Mouse (Mus musculus) right cerebral cortex, postnatal 10 days (tissue): ENCODE measurements around the gene Fgfr2.

Source experiments
- DNase-seq, 2 experiments: peaks; one replicate each; pipeline ENCODE4 v3.0.0; 2021; ENCODE audit warnings: low spot score in 2 of 2

Fgfr2 gene

DNA sequence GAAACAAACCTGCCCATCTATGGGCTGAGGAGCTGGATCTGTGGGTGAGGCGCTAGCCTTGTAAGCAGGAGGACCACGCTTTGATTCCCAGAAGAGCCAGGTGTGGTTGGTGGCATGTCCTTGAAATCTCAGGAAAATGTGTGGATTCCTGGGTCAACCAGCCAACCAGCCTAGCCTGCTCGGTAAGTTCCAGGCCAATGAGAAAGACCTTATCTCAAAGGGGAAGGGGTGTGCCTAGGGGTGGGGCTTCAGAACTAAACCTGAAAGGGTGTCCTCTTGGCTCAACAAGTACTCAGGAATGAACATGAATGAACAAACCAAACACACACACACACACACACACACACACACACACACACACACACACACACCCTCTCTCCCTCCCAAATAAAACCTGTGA is 81.4 kb downstream of the Fgfr2 start:
- no peak for DNase-seq

DNA sequence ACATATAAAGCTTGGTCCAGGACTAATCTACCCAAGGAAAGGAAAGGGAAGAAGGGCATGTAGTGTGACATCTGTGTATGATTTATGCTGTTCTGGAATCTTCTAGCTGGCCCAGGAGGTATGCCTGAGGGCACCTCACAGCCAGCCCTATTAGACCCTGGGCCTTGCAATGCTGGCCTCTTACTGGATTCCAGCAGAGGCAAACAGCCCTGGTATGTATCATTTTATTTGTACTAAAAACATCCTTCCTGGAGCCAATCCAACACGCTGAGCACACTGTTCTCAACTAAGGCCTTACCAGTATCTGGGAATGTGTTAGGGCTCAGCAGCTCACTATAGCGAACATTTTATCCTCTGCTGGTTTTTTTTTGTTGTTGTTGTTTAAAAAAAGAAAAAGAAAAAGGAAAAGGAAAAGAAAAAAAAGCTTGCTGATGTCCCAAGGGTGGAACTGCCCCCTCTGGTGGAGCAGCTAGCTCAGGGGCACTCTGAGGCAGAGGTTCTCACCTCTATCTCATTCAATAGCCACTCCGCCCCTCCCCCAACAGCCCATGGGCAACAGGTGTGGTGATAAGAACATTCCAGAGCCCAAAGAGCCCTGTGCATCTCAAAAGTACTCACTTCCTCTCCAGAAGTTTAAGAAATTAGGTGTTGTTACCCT is 82.3 kb downstream of the Fgfr2 start:
- DNase-seq: no peak

DNA sequence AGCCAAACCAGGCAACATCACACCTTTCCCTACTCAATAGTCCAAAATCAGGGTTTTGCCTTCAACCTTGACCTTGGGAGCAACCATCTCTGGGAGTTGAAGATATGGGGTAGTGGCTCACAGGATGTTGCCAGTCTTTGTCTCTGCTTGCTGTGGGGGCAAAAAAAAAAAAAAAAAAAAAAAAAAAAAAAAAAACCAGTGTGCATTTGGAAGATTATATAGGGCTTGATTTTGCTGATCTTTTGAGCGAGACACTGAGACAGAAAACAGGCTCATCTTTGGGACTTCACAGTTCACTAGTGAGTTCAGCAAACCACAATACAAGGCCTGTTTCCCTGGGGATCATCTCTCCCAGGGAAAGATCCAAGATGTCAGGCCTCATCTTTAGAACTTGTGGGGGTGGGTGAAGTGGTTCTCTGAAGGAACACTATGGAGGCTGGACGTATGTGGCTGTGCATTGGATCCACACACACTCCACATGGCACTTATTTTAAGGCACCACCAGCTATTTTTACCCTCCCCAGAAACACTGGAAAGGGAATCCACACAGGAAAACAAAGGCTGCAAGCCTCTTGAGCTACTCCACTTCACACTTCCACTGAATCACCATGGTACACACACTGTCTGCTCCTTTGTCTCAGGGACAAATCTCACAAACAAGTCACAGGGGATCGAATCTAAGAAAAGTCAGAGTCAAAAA is 83.4 kb downstream of the Fgfr2 start:
- no peak for DNase-seq

DNA sequence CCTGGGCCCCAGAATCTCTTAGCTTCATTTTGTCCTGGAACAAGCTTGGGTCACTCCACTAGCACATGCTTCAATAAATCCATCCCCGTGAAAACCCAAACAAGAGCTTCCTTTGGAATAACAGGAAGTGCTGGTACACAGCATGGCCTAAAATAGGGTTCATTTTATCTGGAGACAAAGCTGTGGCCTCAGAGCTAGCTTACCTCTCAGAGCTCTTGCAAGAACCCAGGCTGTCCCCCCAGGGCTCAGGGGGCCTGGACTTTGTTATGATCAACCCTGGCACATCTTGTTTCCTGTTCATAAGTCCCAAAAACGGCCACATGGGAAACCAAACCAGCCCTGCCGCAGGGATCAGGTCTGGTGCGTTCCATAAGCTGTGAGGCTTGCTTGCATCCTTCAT is 85.5 kb downstream of the Fgfr2 start:
- no peak for DNase-seq

DNA sequence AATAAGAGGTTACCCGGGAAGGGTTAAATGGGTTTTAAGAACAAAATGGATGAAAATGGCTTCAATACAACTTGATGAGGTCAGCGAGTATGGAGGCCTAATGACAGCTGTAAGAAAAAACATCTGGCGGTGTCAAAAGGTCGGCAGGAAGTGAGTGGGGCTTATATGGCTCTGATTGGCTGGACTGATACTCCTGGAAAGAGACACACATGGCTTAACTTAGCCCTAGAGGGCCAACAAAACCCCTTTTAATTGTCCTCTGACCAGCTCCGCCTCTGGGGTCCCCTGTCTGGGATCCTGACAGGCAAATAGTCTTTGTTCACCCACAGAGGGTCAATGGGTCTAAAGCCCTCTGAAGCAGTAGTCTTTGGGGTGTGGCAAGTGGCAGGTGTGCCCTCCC is 85.9 kb downstream of the Fgfr2 start:
- DNase-seq: no peak

DNA sequence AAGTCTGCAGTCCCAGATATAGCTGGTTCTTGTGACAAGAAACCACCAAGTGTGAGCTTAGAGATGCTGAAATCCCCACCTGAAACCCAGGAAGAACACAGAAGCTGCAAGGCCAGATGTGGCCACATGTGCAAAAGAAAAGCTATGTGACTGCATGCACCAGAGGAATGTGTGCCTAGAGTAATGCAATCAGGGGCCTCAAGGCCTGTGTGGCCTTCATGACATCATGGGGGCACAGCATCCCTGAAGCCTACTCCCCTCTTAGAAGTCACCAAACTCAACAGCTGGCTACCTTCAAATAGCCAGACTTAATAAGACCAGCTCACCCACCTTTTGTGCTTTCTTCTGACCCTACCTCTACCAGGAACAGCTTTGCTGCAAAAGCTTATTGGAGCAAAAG is 87.2 kb downstream of the Fgfr2 start:
- no peak for DNase-seq

DNA sequence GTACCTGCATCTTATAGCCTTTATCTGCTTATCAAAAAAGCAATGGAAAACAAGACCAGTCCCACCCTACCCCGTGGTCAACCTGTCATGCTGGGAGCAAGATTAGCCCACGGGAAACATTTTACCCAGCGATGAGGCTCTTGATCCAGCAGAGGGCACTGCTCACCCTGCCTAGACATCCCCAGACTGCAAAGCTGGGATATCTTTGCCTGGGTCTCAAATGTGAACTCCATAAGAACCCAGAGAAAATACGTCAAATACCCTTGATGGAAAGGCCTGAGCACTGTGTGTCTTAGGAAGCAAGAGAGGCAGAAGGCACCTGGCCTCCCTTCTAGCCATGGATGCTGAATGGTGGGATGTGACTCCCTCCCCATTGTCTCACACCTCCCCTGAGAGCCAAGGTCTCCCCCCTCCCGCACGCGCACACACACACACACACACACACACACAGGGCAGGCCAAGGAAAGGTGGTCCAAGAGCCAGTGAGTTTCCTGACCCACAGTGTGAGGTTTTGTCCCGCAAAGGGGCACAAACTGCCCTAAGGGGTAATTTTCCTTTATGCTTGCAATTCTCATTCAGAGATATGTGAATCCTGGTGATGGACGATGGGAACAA is 90.5 kb downstream of the Fgfr2 start:
- DNase-seq: peak; percentile 64 to 76

DNA sequence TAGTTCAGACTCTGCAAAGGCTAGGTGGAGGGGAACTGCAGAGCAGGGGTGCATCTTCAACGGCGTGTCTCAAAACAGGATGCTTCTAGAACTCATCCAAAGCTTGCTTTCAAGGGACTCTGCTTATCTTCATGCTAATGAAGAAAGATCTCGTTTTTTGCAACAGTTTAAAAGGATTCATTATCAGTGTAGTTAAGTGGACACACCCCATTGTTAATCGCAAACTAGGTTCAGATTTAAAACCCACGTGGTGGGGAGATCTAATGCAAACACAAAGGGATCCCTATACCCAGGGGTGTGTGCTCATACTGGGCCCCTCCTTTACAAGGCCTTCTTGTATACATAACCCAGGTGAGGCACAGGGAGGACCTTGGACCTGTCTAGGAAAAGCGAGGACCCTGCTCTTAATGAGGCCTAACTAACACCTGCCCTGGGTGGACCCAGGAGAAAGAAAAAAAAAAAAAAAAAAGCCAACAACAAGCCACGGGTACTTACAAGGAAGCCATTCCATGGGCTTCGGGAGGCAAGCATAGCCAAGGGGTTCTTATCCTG is 93.6 kb downstream of the Fgfr2 start:
- DNase-seq: no peak

DNA sequence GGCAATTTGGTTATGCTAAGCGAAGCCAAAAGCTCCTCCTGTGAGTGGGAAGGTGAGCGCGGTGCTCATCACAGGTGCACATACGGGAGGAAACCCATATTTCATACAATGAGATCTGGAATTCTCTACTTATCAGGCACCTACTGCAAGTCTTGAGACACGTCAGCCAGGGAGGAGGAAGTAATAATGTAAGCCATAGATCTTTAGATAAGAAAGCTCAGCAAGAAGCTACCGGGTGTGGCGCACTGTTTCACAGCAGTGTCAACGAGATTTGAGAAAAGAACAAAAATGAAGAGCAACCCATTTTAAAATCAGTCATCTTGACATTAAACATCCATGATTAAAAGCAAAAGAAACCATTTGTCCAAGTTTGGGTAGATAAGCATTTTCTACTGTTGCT is 94.1 kb downstream of the Fgfr2 start:
- no peak for DNase-seq

DNA sequence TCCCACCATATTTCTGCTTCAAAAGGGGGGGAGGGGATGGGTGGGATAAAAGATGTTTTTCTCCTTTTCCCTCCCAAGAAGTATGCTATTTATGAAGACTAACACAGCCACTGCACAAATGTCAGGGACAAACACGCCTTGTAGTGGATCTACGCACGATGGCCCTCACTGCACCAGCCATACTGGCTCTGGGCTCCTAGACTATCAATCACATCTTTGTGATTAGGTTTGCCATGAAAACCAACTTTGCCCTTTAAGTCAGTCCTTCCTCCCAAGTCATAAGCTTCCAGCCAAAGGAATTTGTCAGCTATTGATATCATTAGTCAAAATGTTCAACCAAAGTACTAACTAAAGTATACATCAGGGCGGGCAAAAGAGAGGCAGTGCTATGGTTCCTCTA is 95.2 kb downstream of the Fgfr2 start:
- DNase-seq: no peak

DNA sequence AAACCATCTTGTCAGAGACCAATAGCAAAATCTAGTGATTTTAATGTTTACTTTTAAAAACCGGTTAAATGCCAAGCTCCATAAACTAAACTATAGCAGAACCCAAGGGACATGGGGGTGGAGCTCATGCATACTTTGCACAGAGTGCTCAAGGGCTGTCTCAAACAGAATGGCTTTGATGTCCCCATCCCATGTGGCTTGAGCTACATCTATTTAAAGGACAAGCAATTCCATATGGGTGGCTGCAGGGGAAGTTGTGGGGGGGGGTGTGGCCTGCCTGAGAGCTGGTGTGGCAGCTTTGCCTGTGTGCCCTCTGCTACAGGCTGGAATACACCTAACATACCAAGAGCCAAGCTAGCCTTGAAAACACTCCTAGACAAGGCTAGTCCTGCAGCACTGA is 98.5 kb downstream of the Fgfr2 start:
- no peak for DNase-seq

DNA sequence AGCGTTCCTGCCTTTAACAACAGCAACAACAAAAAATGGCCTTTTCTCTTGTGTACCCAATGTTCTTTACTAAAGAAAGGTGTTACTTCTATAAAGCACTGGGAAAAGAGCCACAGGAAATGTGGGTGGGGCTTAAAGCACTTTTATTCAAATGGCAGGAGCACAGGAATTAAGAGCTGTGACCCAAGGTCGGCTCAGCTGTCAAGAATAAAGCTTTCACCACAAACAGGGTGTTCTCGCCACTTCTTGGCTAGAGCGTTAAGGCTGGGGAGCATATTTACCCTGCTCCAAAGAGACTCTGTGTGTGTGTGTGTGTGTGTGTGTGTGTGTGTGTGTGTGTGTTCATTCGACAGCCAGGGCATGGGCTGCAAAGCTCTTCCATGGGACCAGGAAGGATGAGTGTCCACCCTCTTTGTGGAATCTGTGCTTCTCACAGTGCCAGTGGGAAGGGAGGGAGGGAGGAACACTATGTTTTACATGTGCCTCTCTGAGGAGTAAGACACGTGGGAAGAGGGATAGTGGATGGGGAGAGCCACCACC is 103.6 kb downstream of the Fgfr2 start:
- no peak for DNase-seq

DNA sequence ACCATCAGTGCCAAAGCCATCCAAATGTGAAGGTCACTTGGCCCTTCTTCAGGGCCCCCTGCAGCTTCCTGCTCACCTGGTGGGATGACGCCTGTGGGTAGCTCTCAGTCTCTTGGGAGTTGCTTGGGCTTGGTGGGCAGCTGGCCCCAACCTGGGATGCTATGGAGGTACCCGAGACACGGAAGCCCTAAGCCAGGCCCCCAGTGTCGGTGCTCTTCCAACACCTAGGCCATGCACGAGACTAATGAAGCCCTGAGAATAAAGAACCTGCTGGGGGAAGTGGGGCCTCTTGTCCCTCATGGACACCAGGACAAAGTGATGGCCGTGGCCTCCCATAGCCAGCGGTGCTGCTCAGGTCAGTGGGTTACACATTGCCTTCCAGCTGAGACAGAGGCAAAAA is 104.2 kb downstream of the Fgfr2 start:
- no peak for DNase-seq

DNA sequence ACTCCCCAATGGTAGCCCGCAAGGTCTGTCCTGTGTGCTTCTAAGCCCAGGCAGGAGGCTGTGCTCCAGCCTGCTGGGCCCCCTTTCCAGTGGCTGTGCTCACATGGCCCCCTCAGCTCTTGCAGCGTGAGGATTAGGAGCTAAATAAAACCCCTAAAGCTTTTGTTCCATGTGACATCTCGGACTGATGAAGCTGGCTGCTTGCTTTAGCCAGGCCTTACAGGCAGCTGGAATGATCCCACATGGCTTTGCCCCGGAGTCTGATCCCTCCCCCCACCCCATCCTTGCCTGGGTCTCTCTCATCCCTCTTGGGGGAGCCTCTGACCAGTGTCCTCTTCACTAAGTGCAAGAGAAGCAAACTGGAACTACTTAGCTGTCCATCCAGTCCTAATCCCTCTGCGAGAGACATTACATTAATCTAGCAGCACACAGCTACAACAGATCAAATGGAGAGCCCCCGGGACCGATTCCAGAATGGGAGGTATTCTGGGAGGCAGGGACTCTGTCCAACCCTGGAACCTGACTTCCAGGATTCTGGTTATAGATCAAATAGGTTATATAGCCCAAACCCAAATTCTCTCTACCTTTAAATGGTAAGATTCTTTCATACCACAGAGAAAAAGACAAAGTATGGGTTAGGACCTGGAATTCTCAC is 107.6 kb downstream of the Fgfr2 start:
- no peak for DNase-seq

DNA sequence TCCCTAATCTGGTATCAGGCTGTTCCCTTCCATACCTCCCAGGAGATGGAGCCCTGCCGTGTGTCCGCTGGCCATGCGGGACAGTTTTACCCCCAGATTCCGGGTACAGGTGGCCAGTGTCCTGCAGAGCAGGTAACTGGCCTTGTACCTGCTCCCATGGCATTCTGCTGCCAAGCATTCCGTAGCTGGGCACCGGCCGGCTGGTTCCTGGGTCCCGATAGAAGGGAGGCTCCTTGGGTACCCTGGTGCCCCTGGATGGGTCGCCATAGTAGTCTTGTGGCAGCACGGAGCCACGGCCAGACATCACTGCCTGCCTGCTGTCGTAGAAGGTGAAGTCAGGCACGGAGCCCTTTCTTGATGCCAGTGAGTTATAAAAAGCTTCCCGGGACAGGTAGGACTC is 108.5 kb downstream of the Fgfr2 start:
- DNase-seq: no peak

DNA sequence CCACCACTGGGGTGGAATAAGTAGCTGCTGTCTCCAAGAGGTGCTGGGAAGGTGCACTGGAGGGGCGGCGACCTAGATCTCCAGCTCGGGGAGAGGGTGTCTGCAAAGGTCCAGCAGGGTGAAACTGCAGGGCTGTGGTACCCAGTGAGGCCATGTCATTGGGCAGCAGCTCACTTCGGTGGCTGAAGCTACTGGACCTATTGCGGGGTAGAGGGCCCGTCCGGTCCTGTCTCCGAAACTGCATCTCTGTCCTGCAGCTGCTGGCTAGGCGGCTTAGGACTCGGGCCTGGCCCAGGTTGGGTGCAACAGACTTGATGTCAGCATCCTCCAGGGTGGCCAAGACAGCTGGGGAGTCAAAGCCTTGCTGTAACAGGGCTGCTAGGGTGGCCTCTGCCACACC is 109.2 kb downstream of the Fgfr2 start:
- no peak for DNase-seq

DNA sequence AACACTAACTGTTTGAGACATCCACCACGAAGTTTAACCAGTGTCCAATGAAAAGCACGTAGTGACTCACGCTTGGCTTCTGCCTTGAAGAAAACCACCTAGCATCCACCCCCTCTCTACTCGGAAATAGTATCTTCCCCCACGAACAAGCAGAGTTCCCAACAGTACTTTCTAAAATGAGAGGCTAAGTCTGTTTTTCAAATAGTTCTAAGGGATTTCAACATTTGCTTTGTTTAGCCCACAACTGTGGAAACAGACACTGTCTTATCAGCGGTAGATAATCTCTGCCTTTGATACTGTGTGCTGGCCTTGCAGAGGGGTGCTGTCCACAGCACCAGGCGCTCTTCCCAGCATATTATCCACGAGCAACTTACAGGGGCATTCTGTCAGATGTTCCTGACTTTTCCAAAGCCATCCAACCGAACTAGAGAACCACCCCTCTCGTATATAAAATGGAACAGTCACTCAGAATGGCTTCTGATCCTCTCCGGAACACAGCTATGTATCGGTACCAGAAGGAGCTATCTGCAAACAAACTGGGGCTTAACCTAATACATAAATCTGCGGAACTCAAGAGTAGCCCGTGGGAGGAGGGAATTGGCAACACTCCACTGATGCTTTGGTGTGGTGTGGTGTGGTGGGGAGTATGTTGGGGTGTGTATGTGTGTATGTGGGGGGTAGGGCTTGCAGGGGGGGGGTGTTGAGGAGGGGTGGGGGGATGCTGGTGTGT is 110.3 kb downstream of the Fgfr2 start:
- peak in 1 of 2 experiments; percentile 60 for DNase-seq

DNA sequence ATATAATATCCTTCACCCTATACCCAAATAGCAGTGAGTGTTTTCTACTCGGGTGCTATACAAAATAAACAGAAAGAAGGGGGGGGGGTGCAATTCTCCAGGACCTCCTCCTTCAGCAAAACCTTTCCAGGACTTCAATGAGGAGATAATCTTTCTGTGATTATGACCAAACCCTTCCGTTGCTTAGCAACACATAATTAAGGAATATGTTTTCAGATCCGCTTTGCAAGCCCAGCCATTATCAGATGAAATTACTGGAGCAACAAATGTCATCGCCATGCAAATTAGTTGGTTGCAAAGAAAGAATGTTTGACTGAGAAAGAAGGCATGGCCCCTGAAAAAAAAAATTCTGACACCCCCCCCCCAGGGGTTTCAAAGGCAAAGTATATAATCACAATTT is 111.5 kb downstream of the Fgfr2 start:
- no peak for DNase-seq

DNA sequence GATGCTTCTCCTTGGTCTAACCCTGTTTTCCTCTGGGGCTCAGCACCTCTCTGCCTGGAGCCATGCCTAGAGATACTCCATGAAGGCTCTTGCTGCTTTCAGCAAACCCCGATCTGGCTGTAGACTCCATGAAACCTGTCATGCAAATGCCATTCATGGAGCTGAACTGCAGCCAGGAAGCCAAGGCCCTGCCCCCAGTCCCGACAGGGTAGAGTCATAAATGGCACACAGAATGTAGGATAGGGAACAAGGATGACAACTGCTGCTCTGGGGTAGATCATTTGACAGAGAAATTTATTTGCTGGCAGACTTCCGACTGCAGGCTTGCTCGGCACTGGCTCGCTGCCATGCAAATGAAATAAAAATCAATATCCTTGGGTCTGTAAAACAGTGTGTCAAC is 112.0 kb downstream of the Fgfr2 start:
- DNase-seq: peak; percentile 55 to 58

DNA sequence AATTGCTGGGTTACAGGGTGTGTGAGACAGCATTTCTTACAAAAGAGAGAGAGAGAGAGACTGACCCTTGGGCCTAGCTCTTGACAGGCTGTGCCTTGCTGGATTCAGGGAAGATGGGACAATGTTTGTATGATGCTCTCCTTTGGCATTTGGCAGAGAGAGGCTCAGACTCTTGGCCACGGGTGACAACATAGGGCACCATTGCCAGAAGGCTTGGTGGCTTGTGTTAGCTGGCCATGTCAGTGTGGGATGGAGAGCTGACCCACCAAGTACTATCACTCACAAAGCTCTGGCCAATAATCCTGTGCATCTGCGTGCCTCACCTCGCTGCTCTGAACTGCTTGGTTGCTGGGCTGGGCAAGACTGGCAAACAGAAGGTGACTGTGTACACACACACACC is 112.7 kb downstream of the Fgfr2 start:
- no peak for DNase-seq

DNA sequence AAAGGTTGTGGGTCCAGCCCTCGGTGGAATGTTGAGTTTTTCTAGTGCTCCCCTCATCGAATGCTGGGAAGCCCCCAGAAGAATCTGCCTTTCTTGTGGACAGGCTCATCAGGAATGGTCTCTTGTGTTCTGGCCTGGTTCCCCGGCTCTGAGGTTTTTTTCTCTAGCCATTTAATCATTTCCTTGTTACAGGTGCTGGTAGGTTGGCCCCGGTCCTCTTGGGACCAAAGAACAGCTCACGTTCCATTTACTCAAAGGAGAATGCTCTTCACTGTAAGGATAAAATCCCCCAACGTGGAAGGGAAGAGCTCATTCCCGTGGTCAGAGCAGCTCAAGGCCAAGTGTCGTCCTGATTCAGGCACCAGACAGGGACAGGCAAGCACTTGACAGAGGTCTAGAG is 113.5 kb downstream of the Fgfr2 start:
- DNase-seq: no peak

DNA sequence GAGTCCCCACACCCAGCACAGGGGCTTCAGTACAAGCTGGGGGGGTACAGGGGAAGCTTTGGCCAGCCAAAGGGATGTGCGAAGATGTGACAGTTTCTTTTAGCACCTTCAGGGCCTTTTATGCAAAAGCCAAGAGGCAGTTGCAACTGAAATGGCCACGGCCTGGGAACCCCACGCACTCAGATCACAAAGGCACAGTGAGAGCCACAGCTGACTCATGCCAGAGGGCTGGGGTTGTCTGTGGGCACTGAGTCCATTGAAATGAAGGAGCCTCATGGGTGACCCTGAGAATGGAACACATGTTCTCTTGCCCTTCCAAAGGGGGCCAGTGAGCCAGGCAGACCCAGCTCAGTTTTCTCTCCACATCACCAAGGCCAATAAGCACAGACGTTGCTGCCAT is 114.5 kb downstream of the Fgfr2 start:
- no peak for DNase-seq
